ENCODE assay signal across 15 mouse cellular contexts in genomic region chr6:50661729-50662128, GRCm38 (mm10). TPM values are rescaled to one million over a fixed set of nuclear protein-coding genes. Genes with fewer than 3 reads are reported as not detected.
DNase-seq lines count a peak whose midpoint lies in the region; ATAC-seq lines count a peak whose summit lies in the region.
"Had no signal": no experiment of that assay in that cellular context is flagged by ENCODE, and none has a peak within 500 bp of the region (broad histone marks: within the 10 kb centered on the region; RNA-seq: fewer than 3 reads in every experiment).

No protein-coding gene starts in this region.

- no peak for DNase-seq in kidney, adult 18-20 months
- peak; percentile 86 for DNase-seq in cerebellum, adult 8-10 months
- no peak for DNase-seq in ovary, postnatal 10 days (ENCODE audit: low spot score)
- DNase-seq in thymus, postnatal 4 days = no peak
- DNase-seq: heart, postnatal 10 days; spleen, adult 18-20 months; thymus, postnatal 14 days had no signal

- H3K9ac ChIP-seq in forebrain, embryonic 15.5 days (replicated peaks) = no peak overlapping the region
- H3K9ac ChIP-seq in forebrain, embryonic 12.5 days = no peak overlapping the region
- no peak overlapping the region for H3K9ac ChIP-seq in kidney, embryonic 16.5 days (replicated peaks; ENCODE audit: low read length)
- no peak overlapping the region for H3K9ac ChIP-seq in neural tube, embryonic 14.5 days (replicated peaks; ENCODE audit: low read depth, low read length)
- H3K9ac ChIP-seq: liver, embryonic 14.5 days had no signal

- H3K27me3 ChIP-seq in forebrain, embryonic 15.5 days = no peaks in the 10 kb centered on the region
- H3K27me3 ChIP-seq in forebrain, embryonic 12.5 days = peaks cover 5% of the 10 kb centered on the region; the same call in 1 of the 2 replicates
- H3K27me3 ChIP-seq in kidney, embryonic 16.5 days (ENCODE audit: insufficient read depth, low read length) = no peaks in the 10 kb centered on the region
- no peaks in the 10 kb centered on the region for H3K27me3 ChIP-seq in neural tube, embryonic 14.5 days (ENCODE audit: control insufficient read depth, insufficient read depth, low read length)

- H3K36me3 ChIP-seq in forebrain, embryonic 15.5 days = no peaks in the 10 kb centered on the region
- H3K36me3 ChIP-seq in forebrain, embryonic 12.5 days (replicated peaks) = no peaks in the 10 kb centered on the region
- no peaks in the 10 kb centered on the region for H3K36me3 ChIP-seq in kidney, embryonic 16.5 days (ENCODE audit: insufficient read depth, low read length)
- H3K36me3 ChIP-seq in neural tube, embryonic 14.5 days (ENCODE audit: control insufficient read depth, insufficient read depth, low read length) = no peaks in the 10 kb centered on the region

- peak overlapping the region; percentile 52 for H3K27ac ChIP-seq in forebrain, embryonic 15.5 days (replicated peaks)
- no peak overlapping the region for H3K27ac ChIP-seq in forebrain, embryonic 12.5 days
- H3K27ac ChIP-seq in kidney, embryonic 16.5 days (ENCODE audit: low read length) = peak overlapping the region; percentile 48; the same call in 1 of the 2 replicates
- H3K27ac ChIP-seq in neural tube, embryonic 14.5 days (ENCODE audit: low read depth, low read length) = 0 out of 2 replicates have a peak overlapping the region, but pooled peaks have one; percentile 28
- H3K27ac ChIP-seq: liver, embryonic 14.5 days had no signal

- ATAC-seq in forebrain, embryonic 15.5 days (replicated peaks) = no peak
- no peak for ATAC-seq in forebrain, embryonic 12.5 days (ENCODE audit: low FRiP score)
- ATAC-seq in kidney, embryonic 16.5 days (ENCODE audit: low FRiP score, low TSS enrichment) = no peak
- ATAC-seq in neural tube, embryonic 14.5 days (ENCODE audit: low read depth) = no peak
- ATAC-seq: intestine, embryonic 16.5 days had no signal

- H3K4me2 ChIP-seq in forebrain, embryonic 15.5 days (replicated peaks) = no peak overlapping the region
- no peak overlapping the region for H3K4me2 ChIP-seq in forebrain, embryonic 12.5 days
- H3K4me2 ChIP-seq in kidney, embryonic 16.5 days (replicated peaks; ENCODE audit: low read depth, low read length) = no peak overlapping the region
- H3K4me2 ChIP-seq in neural tube, embryonic 14.5 days (ENCODE audit: low read depth, low read length) = no peak overlapping the region
- H3K4me2 ChIP-seq: midbrain, embryonic 11.5 days had no signal

- no peaks in the 10 kb centered on the region for H3K9me3 ChIP-seq in forebrain, embryonic 15.5 days
- no peaks in the 10 kb centered on the region for H3K9me3 ChIP-seq in forebrain, embryonic 12.5 days
- H3K9me3 ChIP-seq in kidney, embryonic 16.5 days (ENCODE audit: low read length) = no peaks in the 10 kb centered on the region
- no peaks in the 10 kb centered on the region for H3K9me3 ChIP-seq in neural tube, embryonic 14.5 days (ENCODE audit: control insufficient read depth, low read length)

- H3K4me1 ChIP-seq in forebrain, embryonic 15.5 days = peaks cover 28% of the 10 kb centered on the region
- H3K4me1 ChIP-seq in forebrain, embryonic 12.5 days = no peaks in the 10 kb centered on the region
- H3K4me1 ChIP-seq in kidney, embryonic 16.5 days (ENCODE audit: insufficient read depth, low read length) = peaks cover 37% of the 10 kb centered on the region
- H3K4me1 ChIP-seq in neural tube, embryonic 14.5 days (ENCODE audit: control insufficient read depth, insufficient read depth, low read length) = peaks cover 3% of the 10 kb centered on the region; the same call in 1 of the 2 replicates

- WGBS in forebrain, embryonic 15.5 days = 52% methylated on average over 7 of the region's 7 CpGs
- 73% methylated on average over 7 of the region's 7 CpGs for WGBS in forebrain, embryonic 12.5 days
- WGBS in kidney, embryonic 16.5 days = 70% methylated on average over 7 of the region's 7 CpGs
- WGBS in neural tube, embryonic 14.5 days = 68% methylated on average over 7 of the region's 7 CpGs

- H3K4me3 ChIP-seq in forebrain, embryonic 15.5 days = no peak overlapping the region
- H3K4me3 ChIP-seq in forebrain, embryonic 12.5 days (replicated peaks) = no peak overlapping the region
- no peak overlapping the region for H3K4me3 ChIP-seq in kidney, embryonic 16.5 days (ENCODE audit: low read length)
- no peak overlapping the region for H3K4me3 ChIP-seq in neural tube, embryonic 14.5 days (ENCODE audit: low read depth, low read length)

RNA-seq across cellular contexts. Expression of gene Npvf, which starts 7.5 kb away (rescaled TPM):
- 1.0 TPM in 1 of 2 replicates, not detected in the other for polyA plus RNA-seq in forebrain, embryonic 15.5 days (2015; fragmentation: Nextera tagmentation; extraction: Ambion mirVana)
- not detected in 2 replicates for polyA plus RNA-seq in forebrain, embryonic 12.5 days (2016; fragmentation: Nextera tagmentation; extraction: Ambion mirVana)
- 0.37 and 0.54 TPM in 2 replicates for polyA plus RNA-seq in kidney, embryonic 16.5 days (2015; fragmentation: Nextera tagmentation; extraction: Ambion mirVana)
- 0.44 TPM in 1 of 2 replicates, not detected in the other for polyA plus RNA-seq in neural tube, embryonic 14.5 days (2014; fragmentation: Nextera tagmentation; extraction: Ambion mirVana)
- polyA plus RNA-seq: intestine, embryonic 16.5 days; liver, embryonic 14.5 days; midbrain, embryonic 11.5 days; stomach, embryonic 16.5 days had no signal
